Mouse (Mus musculus) spleen, postnatal 14 days (tissue): ENCODE data around the gene Chst3.
"Not testable (repeated sequence)": the region's sequence is repeated elsewhere in the genome, so short reads cannot be mapped to it uniquely, and the experiment has no call there.

ENCODE experiments used
- DNase-seq, 2 experiments: peaks; one replicate each; pipeline ENCODE4 v3.0.0; 2021 to 2022; ENCODE audit warnings: low spot score in 2 of 2

The Chst3 gene

GRCm38 (mm10) chr10:60161397-60161796 is 57.7 kb downstream of the Chst3 start:
- DNase-seq, result not testable (repeated sequence)

- DNase-seq, result no peak
Measured at GRCm38 (mm10) chr10:60158144-60158543, 60.9 kb downstream of the Chst3 start.

- DNase-seq, result no peak
Measured at GRCm38 (mm10) chr10:60156016-60156415, 63.0 kb downstream of the Chst3 start.

GRCm38 (mm10) chr10:60151107-60151663 is 67.9 kb downstream of the Chst3 start:
- DNase-seq, result no peak

- DNase-seq, result peak; percentile 62 to 82
Measured at GRCm38 (mm10) chr10:60148087-60148486, 71.0 kb downstream of the Chst3 start.

- DNase-seq, result not testable (repeated sequence)
Measured at GRCm38 (mm10) chr10:60147510-60148047, 71.5 kb downstream of the Chst3 start.

GRCm38 (mm10) chr10:60141656-60142160 is 77.4 kb downstream of the Chst3 start:
- DNase-seq, result no peak

GRCm38 (mm10) chr10:60140751-60141150 is 78.3 kb downstream of the Chst3 start:
- DNase-seq, result no peak

- no peak for DNase-seq
Measured at GRCm38 (mm10) chr10:60138680-60139079, 80.4 kb downstream of the Chst3 start.

GRCm38 (mm10) chr10:60136935-60137334 is 82.1 kb downstream of the Chst3 start:
- no peak for DNase-seq

GRCm38 (mm10) chr10:60136010-60136409 is 83.0 kb downstream of the Chst3 start:
- not testable (repeated sequence) for DNase-seq

GRCm38 (mm10) chr10:60134201-60134600 is 84.9 kb downstream of the Chst3 start:
- no peak for DNase-seq

GRCm38 (mm10) chr10:60133501-60133900 is 85.6 kb downstream of the Chst3 start:
- DNase-seq, result no peak
